Mouse (Mus musculus): ENCODE data around the gene 1190005I06Rik.

Gene 1190005I06Rik

DNA sequence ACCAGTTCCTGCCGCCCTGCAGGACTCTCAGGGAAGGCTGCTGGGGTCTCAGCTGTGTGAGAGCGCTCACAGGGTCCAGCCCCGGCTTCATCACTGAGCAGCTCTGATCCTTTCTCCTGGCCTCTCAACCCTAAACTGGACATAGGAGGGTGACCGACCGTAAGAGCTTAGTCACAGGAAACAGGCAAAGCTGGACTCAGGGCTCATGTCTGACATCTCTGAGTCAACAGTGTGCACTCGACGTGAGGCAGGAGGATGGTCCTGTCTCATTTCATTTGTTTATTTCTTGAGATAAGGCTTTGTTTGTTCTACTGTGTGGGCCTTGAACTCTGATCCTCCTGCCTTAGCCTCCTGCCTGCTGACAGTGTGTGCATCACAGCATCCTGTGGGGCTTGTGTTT is 27.0 kb downstream of the 1190005I06Rik start:
- no peak for DNase-seq (ENCODE audit: low read depth, low spot score)

- no peak for DNase-seq (ENCODE audit: low read depth, low spot score)
These were observed 27.9 kb downstream of the 1190005I06Rik start for GRCm38 (mm10) chr8:120619235-120620180.

DNA sequence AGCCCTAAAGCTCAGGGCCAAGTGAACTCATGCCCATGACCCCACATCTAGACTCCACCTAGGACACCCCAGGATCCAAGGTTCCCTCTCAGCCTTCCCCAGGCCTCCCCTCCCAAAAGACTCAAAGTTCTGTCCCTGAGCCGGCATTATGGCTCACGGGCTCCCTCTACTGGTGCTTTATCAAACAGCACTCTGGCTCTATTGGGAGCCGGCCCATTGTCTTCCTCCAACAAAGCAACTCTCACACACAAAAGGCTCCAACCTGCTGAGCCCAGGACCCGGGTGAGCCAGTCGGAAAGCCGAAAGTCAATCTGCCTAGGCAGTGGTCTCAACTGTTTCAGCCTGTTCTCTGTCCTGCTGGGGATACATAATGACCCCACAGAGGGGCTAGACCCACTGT is 29.3 kb downstream of the 1190005I06Rik start:
- DNase-seq (ENCODE audit: low read depth, low spot score), result no peak

- DNase-seq (ENCODE audit: low read depth, low spot score), result no peak
These were observed 30.5 kb downstream of the 1190005I06Rik start for GRCm38 (mm10) chr8:120616663-120617626.

DNA sequence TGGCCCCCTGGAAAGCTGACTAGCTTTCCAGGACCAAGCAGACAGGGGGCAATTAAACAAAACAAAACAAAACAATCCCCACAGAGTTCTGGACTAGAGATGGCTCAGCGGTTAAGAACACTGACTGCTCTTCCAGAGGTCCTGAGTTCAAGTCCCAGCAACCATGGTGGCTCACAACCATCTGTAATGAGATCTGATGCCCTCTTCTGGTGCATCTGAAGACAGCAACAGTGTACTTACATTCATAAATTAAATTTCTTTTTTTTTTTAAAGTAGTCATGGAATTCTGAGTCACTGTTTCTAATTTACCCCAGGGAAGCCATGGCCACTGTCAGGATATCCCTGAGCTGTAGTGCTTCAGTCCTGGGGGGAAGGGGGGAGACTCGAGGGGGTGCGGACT is 32.9 kb downstream of the 1190005I06Rik start:
- no peak for DNase-seq (ENCODE audit: low read depth, low spot score)

- DNase-seq (ENCODE audit: low read depth, low spot score), result no peak
These were observed 36.6 kb downstream of the 1190005I06Rik start for GRCm38 (mm10) chr8:120610824-120611223.

DNA sequence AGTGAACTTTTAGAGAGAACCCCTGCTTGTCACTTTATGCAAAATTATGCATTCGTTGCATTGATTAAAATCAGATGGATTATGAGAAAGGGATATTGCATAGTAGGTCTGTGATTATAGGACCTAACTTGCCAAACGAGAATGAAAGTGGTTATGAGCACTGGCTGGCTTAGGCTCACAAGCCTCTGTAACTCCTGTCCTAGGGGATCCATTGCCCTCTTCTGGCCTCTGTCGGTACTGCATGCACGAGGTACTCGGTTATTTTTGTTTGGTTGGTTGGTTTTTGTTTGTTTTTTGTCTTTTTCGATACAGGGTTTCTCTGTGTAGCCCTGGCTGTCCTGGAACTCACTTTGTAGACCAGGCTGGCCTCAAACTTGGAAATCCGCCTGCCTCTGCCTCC is 39.5 kb downstream of the 1190005I06Rik start:
- peak; percentile 50 for DNase-seq (ENCODE audit: low read depth, low spot score)

- no peak for DNase-seq (ENCODE audit: low read depth, low spot score)
These were observed 40.0 kb downstream of the 1190005I06Rik start for GRCm38 (mm10) chr8:120607460-120607859.

DNA sequence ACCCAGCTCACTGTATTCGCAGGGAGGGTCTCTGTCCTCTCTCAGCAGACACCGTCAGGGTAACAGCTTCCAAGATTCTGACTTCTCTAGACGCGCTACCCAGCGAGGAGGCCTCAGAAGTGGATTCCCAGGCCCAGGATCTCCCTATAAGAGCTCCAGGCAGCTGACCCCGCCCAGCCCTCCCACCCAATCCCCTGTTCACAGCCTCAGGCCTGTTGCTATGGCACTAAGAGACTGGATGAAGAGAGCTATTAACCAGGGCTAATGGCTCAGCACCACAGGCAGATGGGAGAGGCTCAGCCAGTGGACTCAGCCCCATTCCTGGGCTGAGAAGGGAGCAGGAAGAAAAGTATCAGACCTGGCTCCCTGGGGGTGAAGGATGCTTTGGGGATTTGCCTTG is 44.8 kb downstream of the 1190005I06Rik start:
- no peak for DNase-seq (ENCODE audit: low read depth, low spot score)

- peak; percentile 54 for DNase-seq (ENCODE audit: low read depth, low spot score)
These were observed 47.9 kb downstream of the 1190005I06Rik start for GRCm38 (mm10) chr8:120599504-120599903.

DNA sequence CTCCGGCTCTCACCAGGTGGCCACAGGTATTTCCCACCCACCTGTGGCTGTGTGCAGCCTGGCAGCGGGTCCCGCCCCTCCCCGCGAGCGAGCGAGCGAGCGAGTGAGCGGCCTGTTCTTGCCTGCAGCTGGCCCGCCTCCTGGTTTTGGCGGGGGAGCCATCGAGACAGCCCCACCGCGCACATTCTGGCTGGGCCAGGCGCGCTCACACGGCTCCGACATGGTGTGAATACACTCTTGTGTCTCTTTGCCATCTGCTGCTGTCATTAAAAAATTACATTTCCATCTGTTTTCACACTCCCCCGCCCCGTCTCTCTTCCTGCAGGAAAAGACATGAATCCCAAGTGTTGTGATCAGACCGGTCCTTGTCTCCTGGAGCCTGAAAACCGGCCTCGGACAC is 48.9 kb downstream of the 1190005I06Rik start:
- DNase-seq (ENCODE audit: low read depth, low spot score), result no peak

GRCm38 (mm10) chr8:120595963-120596362 is 51.5 kb downstream of the 1190005I06Rik start:
- peak; percentile 45 for DNase-seq (ENCODE audit: low read depth, low spot score)

DNA sequence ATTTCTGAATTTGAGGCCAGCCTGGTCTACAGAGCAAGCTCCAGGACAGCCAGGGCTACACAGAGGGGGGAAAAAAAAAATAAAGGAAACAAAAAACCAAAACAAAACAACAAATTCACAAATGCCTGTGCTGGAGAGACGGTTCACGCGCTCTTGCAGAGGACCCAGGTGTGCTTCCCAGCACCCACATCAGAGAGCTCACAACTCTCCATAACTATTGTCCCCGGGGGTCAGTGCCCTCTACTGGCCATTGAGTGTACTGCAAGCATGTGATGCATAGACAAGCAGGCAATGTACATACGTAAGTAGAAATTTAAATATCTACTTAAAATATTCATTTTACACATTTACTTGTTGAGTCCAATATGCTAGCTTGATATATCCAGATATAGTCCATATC is 52.9 kb downstream of the 1190005I06Rik start:
- no peak for DNase-seq (ENCODE audit: low read depth, low spot score)

GRCm38 (mm10) chr8:120591587-120592292 is 55.7 kb downstream of the 1190005I06Rik start:
- DNase-seq (ENCODE audit: low read depth, low spot score), result no peak

GRCm38 (mm10) chr8:120589921-120590320 is 57.5 kb downstream of the 1190005I06Rik start:
- peak; percentile 50 for DNase-seq (ENCODE audit: low read depth, low spot score)

- DNase-seq (ENCODE audit: low read depth, low spot score), result peak; percentile 99
These were observed 58.3 kb downstream of the 1190005I06Rik start, which contains the start of gene Gins2 for GRCm38 (mm10) chr8:120588908-120589771. Gene Gins2 (minus strand): TSS chr8:120589304.

- no peak for DNase-seq (ENCODE audit: low read depth, low spot score)
These were observed 61.9 kb downstream of the 1190005I06Rik start for GRCm38 (mm10) chr8:120585521-120585920.

DNA sequence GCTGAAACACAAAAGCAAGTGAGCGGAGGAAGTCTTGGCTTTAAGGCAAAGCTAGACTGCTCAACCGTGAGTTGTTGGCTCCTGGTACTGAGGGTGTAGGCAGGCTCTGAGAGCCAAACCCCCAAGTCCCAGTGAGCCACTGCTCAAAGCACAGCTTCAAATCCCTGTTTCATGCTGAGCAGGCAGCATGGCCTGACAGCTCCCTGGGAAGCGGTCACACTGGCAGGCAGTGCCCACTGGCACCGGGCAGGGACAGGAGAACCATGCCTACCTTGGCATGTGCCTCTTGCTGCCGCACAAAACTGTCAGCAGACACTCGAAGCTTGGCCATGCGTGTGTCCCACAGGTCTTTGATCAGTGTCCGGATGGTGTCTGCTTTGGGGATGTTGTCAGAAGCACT is 65.6 kb downstream of the 1190005I06Rik start:
- DNase-seq (ENCODE audit: low read depth, low spot score), result no peak

DNA sequence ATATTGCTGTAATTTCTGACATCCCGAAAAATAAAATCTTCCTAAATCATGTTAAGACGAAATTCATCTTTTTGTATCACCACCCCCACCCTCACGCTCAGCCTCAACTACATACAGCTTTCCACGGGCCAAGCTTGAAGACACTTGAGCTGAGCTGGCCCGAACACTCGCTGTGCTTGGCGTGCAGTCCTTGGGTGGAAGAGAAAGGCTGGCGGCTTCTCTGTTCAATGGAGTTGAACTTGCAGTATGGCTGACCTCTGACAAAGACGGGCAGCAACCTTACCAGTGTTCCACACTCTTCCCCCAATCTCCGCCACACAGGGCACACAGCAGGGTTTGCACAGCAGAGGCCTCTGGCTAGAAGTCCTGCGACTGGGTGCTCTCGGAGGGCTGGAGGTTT is 66.1 kb downstream of the 1190005I06Rik start:
- DNase-seq (ENCODE audit: low read depth, low spot score), result no peak

DNA sequence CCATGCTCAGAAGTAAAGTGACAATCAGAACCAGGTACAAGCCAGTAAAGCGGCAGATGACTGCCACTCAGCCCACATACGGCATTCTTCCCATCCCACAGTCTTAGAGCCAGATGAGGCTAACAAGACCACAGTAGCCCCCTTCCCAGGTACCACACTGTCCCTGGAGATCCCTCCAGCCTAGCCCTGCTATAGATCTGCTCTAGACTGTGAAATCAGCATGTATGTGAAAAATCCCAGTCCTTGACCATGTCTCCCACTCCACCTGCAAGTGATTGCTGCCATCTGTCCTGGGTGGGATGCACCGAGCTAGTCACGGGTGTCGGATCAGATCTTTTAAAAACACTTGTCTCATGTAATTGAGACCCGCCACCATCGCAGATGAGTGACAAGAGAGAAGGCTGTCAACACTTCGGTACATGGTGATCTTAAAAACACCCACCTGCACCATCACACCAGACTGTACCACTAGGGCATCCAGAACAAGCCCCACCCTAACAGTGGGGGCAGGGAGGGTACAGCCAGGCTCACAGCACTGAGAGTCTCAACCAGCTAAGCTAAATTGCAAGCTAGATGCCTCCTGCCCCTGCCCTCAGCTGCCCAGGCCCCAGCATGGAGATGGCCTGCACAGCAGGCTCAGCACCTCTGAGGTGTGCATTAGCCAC is 67.0 kb downstream of the 1190005I06Rik start:
- DNase-seq (ENCODE audit: low read depth, low spot score), result no peak
